Mouse (Mus musculus) liver, embryonic 16.5 days (tissue): Measurements from ENCODE around the gene Arl6ip1. TPM values are rescaled to one million over a fixed set of nuclear protein-coding genes. Genes with fewer than 3 reads are reported as not detected.

Experiments
- polyA plus RNA-seq: library from polyadenylated mRNA; unstranded; fragments of >200 nt; fragmentation: Nextera tagmentation; extraction: Ambion mirVana; gene quantifications from 2 replicates; pipeline ENCODE4 v1.2.1, GENCODE M21; 2015

The Arl6ip1 gene
- polyA plus RNA-seq, 1 experiment from 2014 or later = 283 TPM

Other genes starting within 250 kb of the Arl6ip1 start
- 351 and 403 TPM in 2 replicates for gene Rps15a, start 13.5 kb downstream of the Arl6ip1 start, polyA plus RNA-seq
- gene Smg1, start 114.0 kb upstream of the Arl6ip1 start, polyA plus RNA-seq = 5.1 and 5.7 TPM in 2 replicates